Mouse (Mus musculus) CH12.LX (cell line): ENCODE data around the gene Prep. TPM values are rescaled to one million over a fixed set of nuclear protein-coding genes. Genes with fewer than 3 reads are reported as not detected.

ENCODE experiments used
- DNase-seq: peaks from one replicate; pipeline ENCODE4 v3.0.0-alpha.2; 2013; ENCODE audit errors: extremely low read depth
- H3K27ac ChIP-seq: 2 replicates; pipeline ENCODE4 v1.5.1; 2012; ENCODE audit warnings: low read depth, mild to moderate bottlenecking, control low read depth, moderate library complexity; ENCODE audit not compliant: insufficient read depth
- H3K27me3 ChIP-seq: replicated peaks from 2 replicates; pipeline ENCODE3; 2012; ENCODE audit warnings: inconsistent platforms
- H3K36me3 ChIP-seq, 2 experiments: replicated peaks in 1 of 2; 2 replicates each; pipeline versions ENCODE3 to v1.6.1; 2012; ENCODE audit warnings: inconsistent platforms in 1 of 2, low read length in 1 of 2, mild to moderate bottlenecking in 1 of 2, mixed read lengths in 1 of 2, moderate library complexity in 1 of 2; ENCODE audit not compliant: control insufficient read depth in 1 of 2, insufficient read depth in 1 of 2
- H3K4me1 ChIP-seq, 2 experiments: 2 replicates each; pipeline ENCODE4 v1.6.1; 2012; ENCODE audit warnings: inconsistent platforms in 1 of 2, moderate library complexity in 1 of 2; ENCODE audit not compliant: insufficient read depth in 2 of 2, control insufficient read depth in 1 of 2
- H3K4me2 ChIP-seq: 2 replicates; pipeline ENCODE4 v1.6.1; 2012; ENCODE audit warnings: low read depth, mild to moderate bottlenecking, control low read depth; ENCODE audit not compliant: poor library complexity, insufficient read depth, severe bottlenecking
- H3K4me3 ChIP-seq, 3 experiments: fragments of 150-350 bp in 1 of 3; sonication (generic) in 1 of 3; replicated peaks in 1 of 3; 2 replicates each; pipeline versions ENCODE3 to v1.5.1; 2011 to 2012; ENCODE audit warnings: low read depth in 2 of 3, low read length in 2 of 3, mild to moderate bottlenecking in 2 of 3, moderate library complexity in 2 of 3, control low read depth in 1 of 3, improper control_type of control experiment in 1 of 3, inconsistent platforms in 1 of 3, mixed read lengths in 1 of 3; ENCODE audit not compliant: poor library complexity in 1 of 3
- H3K79me2 ChIP-seq: replicated peaks from 2 replicates; pipeline ENCODE4 v1.6.1; 2012; ENCODE audit warnings: mild to moderate bottlenecking, moderate library complexity; ENCODE audit not compliant: control insufficient read depth, poor library complexity, insufficient read depth, severe bottlenecking; ENCODE audit errors: extremely low read depth
- H3K9ac ChIP-seq: 2 replicates; pipeline ENCODE4 v1.6.1; 2012; ENCODE audit warnings: low read depth, mild to moderate bottlenecking, control low read depth, moderate library complexity; ENCODE audit not compliant: insufficient read depth
- H3K9me3 ChIP-seq: replicated peaks from 2 replicates; pipeline ENCODE3; 2012; ENCODE audit warnings: low read length, inconsistent platforms, mixed read lengths
- BHLHE40 ChIP-seq: IDR thresholded peaks from 2 replicates; pipeline ENCODE4 v1.6.1; 2011; ENCODE audit warnings: mild to moderate bottlenecking, low read depth, low read length, improper control_type of control experiment
- CHD2 ChIP-seq: IDR thresholded peaks from 2 replicates; pipeline ENCODE4 v1.6.1; 2011; ENCODE audit warnings: low read length, improper control_type of control experiment
- CTCF ChIP-seq, 2 experiments: IDR thresholded peaks in 1 of 2; conservative IDR thresholded peaks in 1 of 2; 2 replicates each; pipeline ENCODE4 v1.5.1; 2011 to 2012; ENCODE audit warnings: low read depth in 2 of 2, low read length in 2 of 2, improper control_type of control experiment in 1 of 2, inconsistent platforms in 1 of 2, mild to moderate bottlenecking in 1 of 2, moderate library complexity in 1 of 2
- E2F4 ChIP-seq: IDR thresholded peaks from 2 replicates; pipeline ENCODE4 v1.6.1; 2011; ENCODE audit warnings: low read depth, low read length, improper control_type of control experiment; ENCODE audit not compliant: insufficient replicate concordance
- ELF1 ChIP-seq: IDR thresholded peaks from 2 replicates; pipeline ENCODE4 v1.6.1; 2014; ENCODE audit warnings: low read depth, mild to moderate bottlenecking, inconsistent platforms, low read length, improper control_type of control experiment
- EP300 ChIP-seq: IDR thresholded peaks from 2 replicates; pipeline ENCODE4 v1.6.1; 2011; ENCODE audit warnings: low read length, improper control_type of control experiment
- GABPA ChIP-seq: IDR thresholded peaks from 2 replicates; pipeline ENCODE4 v1.6.1; 2012; ENCODE audit warnings: low read depth, low read length, improper control_type of control experiment, inconsistent platforms; ENCODE audit not compliant: insufficient replicate concordance
- IRF4 ChIP-seq: IDR thresholded peaks from 2 replicates; pipeline ENCODE4 v1.6.1; 2014; ENCODE audit warnings: low read depth, mild to moderate bottlenecking, inconsistent platforms, low read length, improper control_type of control experiment
- JUND ChIP-seq: conservative IDR thresholded peaks from 2 replicates; pipeline ENCODE4 v1.6.1; 2011; ENCODE audit warnings: low read depth, low read length, improper control_type of control experiment
- KAT2A ChIP-seq: IDR thresholded peaks from 2 replicates; pipeline ENCODE4 v1.6.1; 2012; ENCODE audit warnings: low read length, improper control_type of control experiment, inconsistent platforms; ENCODE audit not compliant: insufficient replicate concordance
- MAFK ChIP-seq: IDR thresholded peaks from 2 replicates; pipeline ENCODE4 v1.6.1; 2011; ENCODE audit warnings: low read length, improper control_type of control experiment; ENCODE audit not compliant: insufficient replicate concordance
- MEF2A ChIP-seq: IDR thresholded peaks from 2 replicates; pipeline ENCODE4 v1.6.1; 2014; ENCODE audit warnings: low read depth, mild to moderate bottlenecking, inconsistent platforms, low read length, improper control_type of control experiment, borderline replicate concordance
- MXI1 ChIP-seq: IDR thresholded peaks from 2 replicates; pipeline ENCODE4 v1.6.1; 2011; ENCODE audit warnings: mild to moderate bottlenecking, low read depth, low read length, improper control_type of control experiment
- MYC ChIP-seq: IDR thresholded peaks from 2 replicates; pipeline ENCODE4 v1.6.1; 2011; ENCODE audit warnings: low read depth, mild to moderate bottlenecking, improper control_type of control experiment, low read length
- NRF1 ChIP-seq: IDR thresholded peaks from 2 replicates; pipeline ENCODE4 v1.6.1; 2014; ENCODE audit warnings: low read depth, mild to moderate bottlenecking, inconsistent platforms, low read length, improper control_type of control experiment, moderate library complexity
- RAD21 ChIP-seq: IDR thresholded peaks from 2 replicates; pipeline ENCODE4 v1.6.1; 2011; ENCODE audit warnings: low read depth, mild to moderate bottlenecking, low read length, improper control_type of control experiment, moderate library complexity
- SIN3A ChIP-seq: IDR thresholded peaks from 2 replicates; pipeline ENCODE4 v1.6.1; 2012; ENCODE audit warnings: low read length, improper control_type of control experiment, inconsistent platforms
- SMC3 ChIP-seq: IDR thresholded peaks from 2 replicates; pipeline ENCODE4 v1.6.1; 2011; ENCODE audit warnings: low read depth, low read length, improper control_type of control experiment
- TBP ChIP-seq: conservative IDR thresholded peaks from 2 replicates; pipeline ENCODE4 v1.6.1; 2011; ENCODE audit warnings: low read depth, low read length, improper control_type of control experiment
- TCF12 ChIP-seq: IDR thresholded peaks from 2 replicates; pipeline ENCODE4 v1.6.1; 2014; ENCODE audit warnings: low read depth, mild to moderate bottlenecking, inconsistent platforms, low read length, improper control_type of control experiment
- USF1 ChIP-seq: IDR thresholded peaks from 2 replicates; pipeline ENCODE4 v1.6.1; 2014; ENCODE audit warnings: low read depth, mild to moderate bottlenecking, inconsistent platforms, low read length, improper control_type of control experiment
- ZC3H11A ChIP-seq: IDR thresholded peaks from 2 replicates; pipeline ENCODE4 v1.6.1; 2012; ENCODE audit warnings: low read depth, mild to moderate bottlenecking, inconsistent platforms, low read length, improper control_type of control experiment
- dilution Hi-C: fragments of 300-500 bp; cut with MboI; formaldehyde crosslinking; loops from 2 replicates; pipeline ENCODE4 v1.14.3; 2020; ENCODE audit warnings: low sequenced_read_pairs; ENCODE audit not compliant: extremely low pct_unique_long_range_greater_than_20kb, extremely low pct_ligation_motif_present
- in situ Hi-C: fragments of 300-500 bp; cut with MboI; formaldehyde crosslinking; loops from 3 replicates; pipeline ENCODE4 v1.14.3; 2019; ENCODE audit warnings: low sequenced_read_pairs, low pct_ligation_motif_present, low pct_unique_long_range_greater_than_20kb, mixed read lengths
- polyA plus RNA-seq: library from polyadenylated mRNA; unstranded; fragments of >175 nt; gene quantifications from 2 replicates; pipeline ENCODE4 v1.2.1, GENCODE M21; 2012; ENCODE audit warnings: low read depth; ENCODE audit not compliant: insufficient read length
- total RNA-seq, 2 experiments: library from RNA; depleted of rRNA; stranded (reverse); fragments of 300-350 nt in 1 of 2; fragments of >200 nt in 1 of 2; gene quantifications; 2 replicates each; pipeline ENCODE4 v1.2.3; 2012 to 2014

Prep gene
- total and polyA plus RNA-seq, 3 experiments: 17.6 to 28.2 (median 25.7) TPM

GRCm38 (mm10) chr10:45067436-45067925, 478 bp downstream of the Prep start:
- Histone ChIP-seq H3K4me1 (peaks cover 10 to 47% of the 10 kb centered on the region in 2 experiments), H3K4me3 (peak overlapping the region; percentile 66 to 95 (median 94)), H3K27ac (peak overlapping the region; percentile 89), H3K79me2 (peaks cover 45% of the 10 kb centered on the region), H3K4me2 (peak overlapping the region; percentile 81), H3K27me3 (no peaks in the 10 kb centered on the region), H3K36me3 (peaks cover 3 to 14% of the 10 kb centered on the region in 2 experiments), H3K9me3 (no peaks in the 10 kb centered on the region), H3K9ac (peak overlapping the region; percentile 90)
- dilution Hi-C loops: no loop called here
- in situ Hi-C loops: no loop called here
- peak; percentile 77 for DNase-seq
- TF ChIP-seq SIN3A (peak; percentile 35; the same call in 1 of the 2 replicates), MEF2A (peak; percentile 70; the same call in 1 of the 2 replicates), MYC (0 out of 2 replicates have a peak, but pooled peaks have one; percentile 41), TBP (peak; percentile 64; the same call in 1 of the 2 replicates), BHLHE40 (peak; percentile 51), SMC3 (no peak)

- Histone ChIP-seq H3K9ac (peak overlapping the region; percentile 90), H3K4me3 (peak overlapping the region in 2 of 3 experiments; percentile 27 to 95), H3K4me1 (peaks cover 10 to 45% of the 10 kb centered on the region in 2 experiments), H3K27ac (peak overlapping the region; percentile 17; the same call in 1 of the 2 replicates), H3K4me2 (peak overlapping the region; percentile 76), H3K79me2 (peaks cover 53% of the 10 kb centered on the region), H3K9me3 (no peaks in the 10 kb centered on the region), H3K36me3 (peaks cover 23 to 35% of the 10 kb centered on the region in 2 experiments), H3K27me3 (no peaks in the 10 kb centered on the region)
- TF ChIP-seq CHD2: no peak
- TF ChIP-seq MEF2A: peak; percentile 40; the same call in 1 of the 2 replicates
- no peak for DNase-seq
- in situ Hi-C loops: no loop called here
- dilution Hi-C loops: no loop called here
These were observed 2.6 kb downstream of the Prep start for GRCm38 (mm10) chr10:45069557-45069956.

- dilution Hi-C loops: no loop called here
- TF ChIP-seq MAFK (no peak), TBP (no peak), USF1 (no peak), NRF1 (no peak), TCF12 (no peak), CHD2 (no peak), MXI1 (no peak), EP300 (no peak), RAD21 (no peak), CTCF (conservative IDR thresholded peaks at IDR 0.05 in 1 of 2, IDR thresholded peaks at IDR 0.05 in 1 of 2; ENCODE audit: low read depth in 2 of 2, low read length in 2 of 2) (no peak), ELF1 (no peak), GABPA (no peak), IRF4 (no peak), BHLHE40 (no peak), ZC3H11A (no peak), KAT2A (no peak), E2F4 (no peak), JUND (no peak)
These were observed 3.4 kb downstream of the Prep start for GRCm38 (mm10) chr10:45070362-45070761.

More at GRCm38 (mm10) chr10:45070362-45070761, 3.4 kb downstream of the Prep start:
- H3K36me3 ChIP-seq: peaks cover 24 to 42% of the 10 kb centered on the region in 2 experiments
- no peak overlapping the region for H3K4me3 ChIP-seq
- DNase-seq: no peak
- H3K27ac ChIP-seq: no peak overlapping the region
- H3K9me3 ChIP-seq: no peaks in the 10 kb centered on the region
- no peaks in the 10 kb centered on the region for H3K27me3 ChIP-seq
- no peak overlapping the region for H3K9ac ChIP-seq
- H3K79me2 ChIP-seq: peaks cover 53% of the 10 kb centered on the region
- H3K4me1 ChIP-seq: peaks cover 10 to 44% of the 10 kb centered on the region in 2 experiments
- 0 out of 2 replicates have a peak overlapping the region, but pooled peaks have one; percentile 60 for H3K4me2 ChIP-seq
- in situ Hi-C loops: no loop called here
